Mouse (Mus musculus): ENCODE measurements around the gene Hist1h1c. TPM values are rescaled to one million over a fixed set of nuclear protein-coding genes. Genes with fewer than 3 reads are reported as not detected.
A peak's percentile ranks its signal among the peaks of the same experiment; 100 is the strongest.

Gene Hist1h1c
- polyA plus RNA-seq, 1 experiment from 2014 or later, result 10.7 TPM

DNA sequence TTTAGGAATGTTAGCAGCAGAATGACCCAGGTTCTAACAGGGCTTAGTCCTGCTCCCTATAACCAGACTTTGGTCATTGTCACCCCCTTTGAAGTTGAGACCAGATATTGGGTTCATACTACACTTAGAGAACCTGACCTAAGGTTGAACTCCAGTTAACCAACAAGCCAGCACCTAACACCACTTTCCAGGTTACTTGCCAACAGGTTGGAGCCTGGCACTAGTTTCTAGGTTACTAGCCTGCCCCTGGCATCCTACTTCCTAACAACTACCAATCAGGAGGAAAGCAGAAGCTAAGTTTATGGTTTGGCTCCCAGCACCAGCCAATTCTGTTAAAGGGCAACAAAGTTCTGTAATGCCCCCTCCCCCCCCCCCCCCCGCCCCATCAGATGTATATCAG, 13.4 kb upstream of the Hist1h1c start:
- Histone ChIP-seq H3K4me1 (peaks cover 4% of the 10 kb centered on the region), H3K27ac (peak overlapping the region; percentile 56), H3K9me3 (no peaks in the 10 kb centered on the region), H3K36me3 (replicated peaks) (no peaks in the 10 kb centered on the region), H3K27me3 (ENCODE audit: poor library complexity, severe bottlenecking) (no peaks in the 10 kb centered on the region), H3K4me3 (no peak overlapping the region)
- no CpG with 5 or more reads among the region's 1 CpGs for WGBS
- no peak for DNase-seq (ENCODE audit: extremely low spot score, low spot score)

- no peaks in the 10 kb centered on the region for H3K27me3 ChIP-seq (ENCODE audit: poor library complexity, severe bottlenecking)
- DNase-seq (ENCODE audit: extremely low spot score, low spot score), result peak; percentile 11
- H3K4me3 ChIP-seq, result no peak overlapping the region
- H3K36me3 ChIP-seq (replicated peaks), result no peaks in the 10 kb centered on the region
- peaks cover 4% of the 10 kb centered on the region for H3K4me1 ChIP-seq
- 89% methylated on average over 18 of the region's 18 CpGs for WGBS
- no peaks in the 10 kb centered on the region for H3K9me3 ChIP-seq
- H3K27ac ChIP-seq, result no peak overlapping the region
Observed at GRCm38 (mm10) chr13:23728472-23729191, 10.0 kb upstream of the Hist1h1c start.

DNA sequence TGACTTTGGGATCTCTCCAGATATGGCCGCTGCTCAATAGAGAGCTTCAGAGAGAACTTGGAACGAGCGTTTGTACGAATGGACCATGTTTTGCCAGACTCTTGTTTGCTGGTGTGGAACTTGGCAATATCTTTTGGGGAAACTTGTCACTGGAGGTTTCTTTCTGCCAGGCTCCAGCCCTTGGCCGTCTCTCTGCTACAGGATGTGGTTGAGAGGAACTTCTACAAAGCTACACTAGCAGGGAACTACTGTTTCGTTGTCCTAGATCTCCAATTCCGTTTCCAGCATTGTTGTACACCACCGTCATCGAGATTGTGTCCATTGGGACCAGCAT, 9.4 kb upstream of the Hist1h1c start:
- peak; percentile 7 for DNase-seq (ENCODE audit: extremely low spot score, low spot score)
- no peak overlapping the region for H3K27ac ChIP-seq
- 90% methylated on average over 9 of the region's 9 CpGs for WGBS
- no peaks in the 10 kb centered on the region for H3K36me3 ChIP-seq (replicated peaks)
- H3K9me3 ChIP-seq, result no peaks in the 10 kb centered on the region
- peaks cover 4% of the 10 kb centered on the region for H3K4me1 ChIP-seq
- H3K4me3 ChIP-seq, result no peak overlapping the region
- no peaks in the 10 kb centered on the region for H3K27me3 ChIP-seq (ENCODE audit: poor library complexity, severe bottlenecking)

DNA sequence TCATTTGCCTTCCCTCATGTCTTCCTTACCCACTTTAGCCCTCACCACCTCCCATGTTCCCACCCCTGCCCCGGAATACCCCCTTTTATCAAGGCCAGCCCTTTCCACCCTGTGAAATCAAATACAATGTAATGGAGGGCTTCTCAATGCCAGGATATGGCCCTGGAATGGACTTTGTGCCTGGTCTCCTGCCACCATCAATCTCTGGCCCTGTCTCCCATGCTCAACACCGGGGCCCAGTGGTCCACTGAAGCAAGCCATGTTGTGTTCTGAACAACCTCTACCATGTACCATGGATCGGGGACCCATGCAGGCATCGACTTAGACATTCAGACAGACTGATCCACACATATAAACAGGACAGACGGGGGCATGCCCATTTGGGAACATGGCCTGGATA, 8.9 kb upstream of the Hist1h1c start:
- Histone ChIP-seq H3K9me3 (no peaks in the 10 kb centered on the region), H3K4me3 (no peak overlapping the region), H3K27ac (no peak overlapping the region), H3K36me3 (replicated peaks) (no peaks in the 10 kb centered on the region), H3K27me3 (ENCODE audit: poor library complexity, severe bottlenecking) (no peaks in the 10 kb centered on the region), H3K4me1 (peaks cover 4% of the 10 kb centered on the region)
- peak; percentile 10 for DNase-seq (ENCODE audit: extremely low spot score, low spot score)
- WGBS, result 92% methylated on average over 5 of the region's 5 CpGs

GRCm38 (mm10) chr13:23730479-23730878, 8.1 kb upstream of the Hist1h1c start:
- H3K27me3 ChIP-seq (ENCODE audit: poor library complexity, severe bottlenecking), result no peaks in the 10 kb centered on the region
- H3K4me3 ChIP-seq, result no peak overlapping the region
- 74% methylated on average over 8 of the region's 8 CpGs for WGBS
- no peak overlapping the region for H3K27ac ChIP-seq
- H3K36me3 ChIP-seq (replicated peaks), result no peaks in the 10 kb centered on the region
- no peaks in the 10 kb centered on the region for H3K9me3 ChIP-seq
- DNase-seq (ENCODE audit: extremely low spot score, low spot score), result peak; percentile 10
- H3K4me1 ChIP-seq, result no peaks in the 10 kb centered on the region; the same call in 1 of the 2 replicates

DNA sequence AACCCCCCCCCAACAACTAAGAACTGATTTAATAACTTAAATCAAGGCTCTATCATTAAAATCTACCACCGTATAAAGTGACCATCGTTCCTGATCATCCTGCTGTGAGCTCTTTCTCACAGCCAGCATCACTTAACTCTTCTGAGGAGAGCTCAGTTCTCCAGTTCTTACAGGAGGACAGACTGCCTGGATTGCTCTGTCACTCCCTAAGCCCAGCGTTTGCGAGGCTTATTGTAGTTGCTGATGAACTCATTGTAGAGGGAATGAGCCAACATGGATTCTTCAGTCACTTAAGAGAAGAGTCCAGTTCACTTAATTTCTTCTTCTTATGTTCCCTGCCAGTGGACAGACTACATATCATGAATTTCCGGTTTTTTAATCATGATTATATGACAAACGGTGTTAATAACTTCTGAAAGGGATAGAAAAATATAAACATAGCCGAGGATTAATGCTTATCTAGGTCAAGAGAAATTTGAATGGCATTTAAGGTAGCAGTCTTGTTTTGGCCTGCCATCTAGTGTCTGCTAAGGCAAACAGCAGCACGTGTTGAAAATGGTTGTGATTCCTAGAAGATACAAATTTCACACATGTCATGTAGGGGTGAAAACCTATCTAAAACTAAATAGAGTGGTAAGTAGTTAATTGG, 6.3 kb upstream of the Hist1h1c start:
- no peaks in the 10 kb centered on the region for H3K27me3 ChIP-seq (ENCODE audit: poor library complexity, severe bottlenecking)
- H3K4me3 ChIP-seq, result no peak overlapping the region
- WGBS, result 29% methylated on average over 8 of the region's 8 CpGs
- DNase-seq (ENCODE audit: extremely low spot score, low spot score), result peak; percentile 14
- no peak overlapping the region for H3K27ac ChIP-seq
- H3K9me3 ChIP-seq, result no peaks in the 10 kb centered on the region
- no peaks in the 10 kb centered on the region for H3K36me3 ChIP-seq (replicated peaks)
- no peaks in the 10 kb centered on the region; the same call in 1 of the 2 replicates for H3K4me1 ChIP-seq

DNA sequence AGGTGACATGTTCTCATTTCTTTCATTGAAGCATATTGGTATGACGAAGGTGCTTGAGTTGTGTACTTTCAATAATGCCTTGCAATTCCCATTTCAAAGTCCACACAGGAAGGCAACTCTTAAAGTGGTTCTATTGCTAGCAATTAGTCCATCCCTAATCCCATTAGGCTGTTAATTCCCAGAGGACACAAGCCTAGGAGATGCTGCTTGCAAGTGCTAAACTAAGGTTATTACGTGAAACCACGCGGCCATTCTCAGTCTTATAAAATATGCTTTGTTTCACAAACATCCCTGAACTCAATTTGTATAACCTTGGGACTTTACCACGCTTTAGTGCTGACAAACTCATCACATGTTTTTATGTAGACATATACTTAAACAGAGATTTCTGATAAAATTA, 1.5 kb upstream of the Hist1h1c start:
- Histone ChIP-seq H3K4me1 (peaks cover 31% of the 10 kb centered on the region), H3K9me3 (no peaks in the 10 kb centered on the region), H3K27ac (peak overlapping the region; percentile 96), H3K36me3 (replicated peaks) (no peaks in the 10 kb centered on the region), H3K27me3 (ENCODE audit: poor library complexity, severe bottlenecking) (no peaks in the 10 kb centered on the region), H3K4me3 (no peak overlapping the region)
- no peak for DNase-seq (ENCODE audit: extremely low spot score, low spot score)
- WGBS, result 73% methylated on average over 5 of the region's 5 CpGs

- no peak for DNase-seq (ENCODE audit: extremely low spot score, low spot score)
- WGBS, result 26% methylated on average over 4 of the region's 4 CpGs
Observed at GRCm38 (mm10) chr13:23738041-23738440, 567 bp upstream of the Hist1h1c start.

GRCm38 (mm10) chr13:23739069-23739921, 687 bp downstream of the Hist1h1c start:
- DNase-seq (ENCODE audit: extremely low spot score, low spot score), result peak; percentile 90
- under 1% methylated on average over 39 of the region's 39 CpGs for WGBS
- Histone ChIP-seq H3K4me1 (peaks cover 36% of the 10 kb centered on the region), H3K36me3 (replicated peaks) (no peaks in the 10 kb centered on the region), H3K27me3 (ENCODE audit: poor library complexity, severe bottlenecking) (no peaks in the 10 kb centered on the region), H3K4me3 (peak overlapping the region; percentile 66), H3K9me3 (no peaks in the 10 kb centered on the region), H3K27ac (peak overlapping the region; percentile 96)

More at GRCm38 (mm10) chr13:23738041-23738440, 567 bp upstream of the Hist1h1c start:
- H3K27me3 ChIP-seq (ENCODE audit: poor library complexity, severe bottlenecking), result no peaks in the 10 kb centered on the region
- no peaks in the 10 kb centered on the region for H3K36me3 ChIP-seq (replicated peaks)
- H3K4me1 ChIP-seq, result peaks cover 31% of the 10 kb centered on the region
- H3K4me3 ChIP-seq, result peak overlapping the region; percentile 66
- H3K27ac ChIP-seq, result peak overlapping the region; percentile 96
- H3K9me3 ChIP-seq, result no peaks in the 10 kb centered on the region

DNA sequence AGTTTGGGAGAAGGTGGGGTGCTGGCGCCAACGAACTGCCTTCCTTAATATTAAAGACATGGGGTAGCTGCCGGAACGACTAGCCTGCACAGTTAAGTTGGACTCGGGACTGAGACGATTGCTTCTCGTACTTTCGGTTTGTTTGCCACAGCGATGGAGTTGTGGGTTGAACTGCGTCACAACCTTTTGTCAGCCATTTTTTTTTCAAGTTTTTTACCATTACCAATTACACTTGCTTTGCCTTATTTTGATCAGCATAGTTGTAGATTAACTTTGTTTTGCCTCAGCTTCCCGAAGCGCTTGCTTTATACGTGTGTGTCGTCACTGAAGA, 1.3 kb downstream of the Hist1h1c start:
- H3K4me1 ChIP-seq, result peaks cover 39% of the 10 kb centered on the region
- no peaks in the 10 kb centered on the region for H3K9me3 ChIP-seq
- H3K36me3 ChIP-seq (replicated peaks), result no peaks in the 10 kb centered on the region
- peak overlapping the region; percentile 66 for H3K4me3 ChIP-seq
- DNase-seq (ENCODE audit: extremely low spot score, low spot score), result no peak
- no peaks in the 10 kb centered on the region for H3K27me3 ChIP-seq (ENCODE audit: poor library complexity, severe bottlenecking)
- WGBS, result 2% methylated on average over 14 of the region's 14 CpGs
- peak overlapping the region; percentile 96 for H3K27ac ChIP-seq

DNA sequence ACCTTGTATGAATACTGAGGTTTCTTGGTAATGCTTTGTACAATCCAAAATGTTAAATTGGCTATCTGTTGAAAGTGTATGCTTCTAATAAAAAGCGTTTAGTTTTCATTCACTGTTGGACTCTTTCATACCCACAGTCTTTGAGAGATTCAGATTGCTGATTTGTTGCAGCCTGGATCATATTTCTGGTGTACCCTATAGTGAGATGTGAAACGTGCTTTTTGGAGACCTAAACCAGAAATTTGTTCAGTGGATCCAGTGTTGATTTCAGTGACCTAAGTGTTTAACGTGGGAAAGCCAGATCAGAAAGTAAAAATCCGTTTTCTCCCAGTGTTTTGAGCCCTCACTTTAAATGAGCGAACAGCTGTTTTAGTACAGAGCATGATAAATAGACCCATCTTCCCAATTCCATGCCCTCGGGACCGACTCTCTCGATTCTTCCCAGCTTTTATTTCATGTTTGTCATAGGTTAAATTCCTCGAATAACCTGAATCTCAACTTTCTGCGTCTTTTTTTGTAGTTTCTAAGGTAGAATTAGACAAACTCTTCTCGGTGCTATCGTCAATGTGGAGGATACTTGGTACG, 1.7 kb downstream of the Hist1h1c start:
- peak overlapping the region; percentile 66 for H3K4me3 ChIP-seq
- H3K36me3 ChIP-seq (replicated peaks), result no peaks in the 10 kb centered on the region
- H3K27ac ChIP-seq, result peak overlapping the region; percentile 96
- 44% methylated on average over 13 of the region's 13 CpGs for WGBS
- no peaks in the 10 kb centered on the region for H3K27me3 ChIP-seq (ENCODE audit: poor library complexity, severe bottlenecking)
- no peaks in the 10 kb centered on the region for H3K9me3 ChIP-seq
- DNase-seq (ENCODE audit: extremely low spot score, low spot score), result peak; percentile 17
- H3K4me1 ChIP-seq, result peaks cover 39% of the 10 kb centered on the region

DNA sequence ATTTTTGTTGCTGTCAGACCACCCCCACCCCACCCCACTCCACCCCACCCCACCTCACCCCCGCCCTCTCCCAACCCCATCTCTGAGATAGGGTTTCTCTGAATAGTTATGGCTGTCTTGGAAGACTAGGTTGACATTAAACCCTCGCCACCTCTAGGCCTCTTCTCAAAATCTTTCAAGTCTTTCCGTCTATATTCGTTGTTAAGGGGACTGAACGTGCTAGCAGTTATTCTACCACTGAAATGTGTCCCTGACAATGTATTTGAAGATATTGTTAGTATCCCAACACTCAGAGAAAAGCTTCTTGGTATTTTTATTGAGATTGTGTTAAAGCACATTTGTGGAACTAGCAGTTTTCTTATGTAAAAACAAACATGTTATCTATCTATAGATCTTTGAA, 2.3 kb downstream of the Hist1h1c start:
- WGBS, result 76% methylated on average over 5 of the region's 5 CpGs

More for the DNA sequence above, 2.3 kb downstream of the Hist1h1c start:
- no peaks in the 10 kb centered on the region for H3K36me3 ChIP-seq (replicated peaks)
- peak overlapping the region; percentile 96 for H3K27ac ChIP-seq
- no peaks in the 10 kb centered on the region for H3K9me3 ChIP-seq
- no peaks in the 10 kb centered on the region for H3K27me3 ChIP-seq (ENCODE audit: poor library complexity, severe bottlenecking)
- peak overlapping the region; percentile 66 for H3K4me3 ChIP-seq
- DNase-seq (ENCODE audit: extremely low spot score, low spot score), result peak; percentile 21
- peaks cover 43% of the 10 kb centered on the region for H3K4me1 ChIP-seq
